Mouse (Mus musculus) 3T3-L1 (cell line): ENCODE results near the gene Mrgprb1.
"Not testable (repeated sequence)": the region's sequence is repeated elsewhere in the genome, so short reads cannot be mapped to it uniquely, and the experiment has no call there.

ENCODE experiments used
- DNase-seq: peaks from one replicate; pipeline ENCODE4 v3.0.0-alpha.2; 2015; ENCODE audit warnings: low read depth, low spot score

Gene Mrgprb1

GRCm38 (mm10) chr7:48456242-48456641, at the start of gene Mrgprb1:
Mrgprb1 (minus strand) TSS chr7:48456342.
- DNase-seq: no peak

- no peak for DNase-seq
Observed at GRCm38 (mm10) chr7:48499221-48499620, 43.1 kb upstream of the Mrgprb1 start, which contains the start of gene Mrgprx2. Mrgprx2 (minus strand) TSS chr7:48499321.

- no peak for DNase-seq
Observed at GRCm38 (mm10) chr7:48436581-48436980, 19.6 kb downstream of the Mrgprb1 start.

- DNase-seq: not testable (repeated sequence)
Observed at GRCm38 (mm10) chr7:48435936-48436335, 20.2 kb downstream of the Mrgprb1 start.
